Comparison of ENCODE assay signal across 8 mouse cellular contexts in the genomic region with DNA sequence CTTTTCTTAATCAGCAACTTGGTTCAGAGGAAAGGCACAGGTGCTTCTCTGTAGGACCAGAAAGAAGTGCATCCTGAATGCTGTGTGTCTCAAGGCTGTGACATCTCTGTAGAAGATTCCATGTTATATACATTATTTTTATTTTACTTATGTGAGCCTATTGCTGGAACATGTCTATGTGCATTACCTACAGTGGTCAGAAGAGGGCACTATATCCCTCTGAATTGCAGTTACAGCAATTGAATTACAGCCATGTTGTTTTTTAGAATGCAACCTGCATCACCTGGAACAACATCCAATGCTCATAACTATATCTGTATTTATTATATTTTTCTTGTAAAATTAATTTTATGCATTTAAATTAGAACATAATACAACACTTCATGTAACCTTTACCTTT. TPM values are rescaled to one million over a fixed set of nuclear protein-coding genes. Genes with fewer than 3 reads are reported as not detected.
A peak's percentile ranks its signal among the peaks of the same experiment; 100 is the strongest.
DNase-seq lines count a peak whose midpoint lies in the region; ATAC-seq and TF ChIP-seq lines count a peak whose summit lies in the region.
"Not testable (repeated sequence)": the region's sequence is repeated elsewhere in the genome, so short reads cannot be mapped to it uniquely, and the experiment has no call there.

No protein-coding gene starts in this region.

- DNase-seq in A20 (ENCODE audit: low read depth, low spot score), result peak; percentile 75
- DNase-seq in Muller cell, postnatal 12 days (ENCODE audit: inconsistent ontology term), result peak; percentile 42
- DNase-seq in c-Kit-positive CD71-positive TER-119-positive erythroid progenitor cells, embryonic 14.5 days (ENCODE audit: low spot score), result peak; percentile 49
- peak; percentile 2 for DNase-seq in gastrocnemius, adult 18-20 months (ENCODE audit: low spot score)
- DNase-seq in kidney, adult 2 months, result peak; percentile 42
- DNase-seq in liver, embryonic 14.5 days (ENCODE audit: low read depth in 3 of 3, low spot score in 3 of 3), result peak; percentile 20 to 31 (median 23)
- peak; percentile 19 for DNase-seq in midbrain, postnatal 0 days (ENCODE audit: low spot score)
- peak; percentile 69 for DNase-seq in thymus, postnatal 0 days (ENCODE audit: low spot score)

- ATAC-seq in liver, embryonic 14.5 days (ENCODE audit: insufficient read depth); midbrain, postnatal 0 days (ENCODE audit: low FRiP score): not testable (repeated sequence)

- H3K36me3 ChIP-seq in kidney, adult 2 months (ENCODE audit: control insufficient read depth, insufficient read depth, low read length); liver, embryonic 14.5 days (replicated peaks; ENCODE audit: control insufficient read depth, insufficient read depth, low read depth); midbrain, postnatal 0 days (ENCODE audit: insufficient read depth, low read length): not testable (repeated sequence)

- H3K27ac ChIP-seq in kidney, adult 2 months (ENCODE audit: insufficient read depth, low read depth, low read length); liver, embryonic 14.5 days; midbrain, postnatal 0 days (ENCODE audit: low read depth, low read length): not testable (repeated sequence)

- H3K9ac ChIP-seq in liver, embryonic 14.5 days (replicated peaks); midbrain, postnatal 0 days (replicated peaks; ENCODE audit: low read length, poor library complexity, severe bottlenecking): not testable (repeated sequence)

- not testable (repeated sequence) for TF ChIP-seq EP300 in liver, embryonic 14.5 days (IDR thresholded peaks at IDR 0.05; ENCODE audit: low read depth)

- not testable (repeated sequence) for H3K27me3 ChIP-seq in kidney, adult 2 months (replicated peaks; ENCODE audit: control insufficient read depth, insufficient read depth, low read length); liver, embryonic 14.5 days (ENCODE audit: control insufficient read depth, insufficient read depth, low read length); midbrain, postnatal 0 days (ENCODE audit: insufficient read depth, low read length)

- 0 out of 2 replicates have a peak, but pooled peaks have one; percentile 14 for TF ChIP-seq CTCF in kidney, adult 2 months (conservative IDR thresholded peaks at IDR 0.05; ENCODE audit: insufficient read depth, insufficient read length, low read depth, low read length)
- peak; percentile 57 for TF ChIP-seq CTCF in liver, embryonic 14.5 days (IDR thresholded peaks at IDR 0.05; ENCODE audit: low read depth)
- TF ChIP-seq CTCF in midbrain, postnatal 0 days (IDR thresholded peaks at IDR 0.05), result peak; percentile 64

- not testable (repeated sequence) for H3K4me1 ChIP-seq in kidney, adult 2 months (ENCODE audit: control insufficient read depth, insufficient read depth, low read length); liver, embryonic 14.5 days (replicated peaks; ENCODE audit: control insufficient read depth in 2 of 2, insufficient read depth in 2 of 2, low read length in 1 of 2); midbrain, postnatal 0 days (ENCODE audit: insufficient read depth, low read length)

- H3K4me2 ChIP-seq in liver, embryonic 14.5 days (ENCODE audit: low read depth); midbrain, postnatal 0 days (ENCODE audit: low read depth, low read length, poor library complexity, severe bottlenecking): not testable (repeated sequence)

- not testable (repeated sequence) for TF ChIP-seq POLR2A in kidney, adult 2 months (IDR thresholded peaks at IDR 0.05; ENCODE audit: low read depth, low read length)

- H3K4me3 ChIP-seq in kidney, adult 2 months (ENCODE audit: insufficient read depth, low read depth, low read length); liver, embryonic 14.5 days (ENCODE audit: insufficient read depth in 1 of 2, low read depth in 2 of 2, low read length in 2 of 2); midbrain, postnatal 0 days (ENCODE audit: low read depth, low read length): not testable (repeated sequence)

- not testable (repeated sequence) for H3K9me3 ChIP-seq in liver, embryonic 14.5 days (ENCODE audit: control insufficient read depth, low read length); midbrain, postnatal 0 days (ENCODE audit: low read length)

RNA-seq across cellular contexts. Expression of a gene that starts 3.3 kb away (rescaled TPM):
- 1 to 10 TPM; 3.1 to 4.0 TPM for total RNA-seq in gastrocnemius, adult 18-20 months (2021)
- 0.71 and 1.4 TPM in 2 replicates for polyA plus RNA-seq in kidney, adult 2 months (2012; rRNA removed)
- polyA plus RNA-seq in liver, embryonic 14.5 days (2012; rRNA removed), result 0.49 and 1.4 TPM in 2 replicates
- polyA plus RNA-seq in liver, embryonic 14.5 days (2014; fragmentation: Nextera tagmentation; extraction: Ambion mirVana), result 1.1 and 1.5 TPM in 2 replicates
- total RNA-seq in midbrain, postnatal 0 days (2014; rRNA removed), result 7.4 and 10.4 TPM in 2 replicates
- 7.3 and 8.1 TPM in 2 replicates for polyA plus RNA-seq in midbrain, postnatal 0 days (2015; fragmentation: Nextera tagmentation; extraction: Ambion mirVana)
- 6.8 and 8.4 TPM in 2 replicates for polyA plus RNA-seq in thymus, postnatal 0 days (2015; fragmentation: Nextera tagmentation; extraction: Ambion mirVana)

Comparison
In these comparisons a context has a peak if more than half of its experiments do, and no peak if none do; other contexts are left out.
1. DNase-seq: peak in every context shown above with its lines; median percentile 75 in A20; 69 in thymus, postnatal 0 days; 49 in c-Kit-positive CD71-positive TER-119-positive erythroid progenitor cells, embryonic 14.5 days; 42 in Muller cell, postnatal 12 days; 42 in kidney, adult 2 months; 23 in liver, embryonic 14.5 days; 19 in midbrain, postnatal 0 days; 2 in gastrocnemius, adult 18-20 months.
2. CTCF ChIP-seq: peak in every context shown above with its lines; median percentile 64 in midbrain, postnatal 0 days; 57 in liver, embryonic 14.5 days; 14 in kidney, adult 2 months.